Mouse (Mus musculus) cerebellum, postnatal 14 days (tissue): ENCODE measurements around the gene Tgif2.
"Not testable (repeated sequence)": the region's sequence is repeated elsewhere in the genome, so short reads cannot be mapped to it uniquely, and the experiment has no call there.

Experiments
- DNase-seq, 2 experiments: peaks; one replicate each; pipeline ENCODE4 v3.0.0; 2021; ENCODE audit warnings: mixed read lengths in 2 of 2

Tgif2 gene

GRCm38 (mm10) chr2:156839319-156840191 lies at the start of gene Tgif2:
Gene Tgif2, plus strand, starts transcription at chr2:156840007.
- DNase-seq = peak; percentile 27 to 46

- peak in 1 of 2 experiments; percentile 24 for DNase-seq
Observed at GRCm38 (mm10) chr2:156798516-156798915, 41.3 kb upstream of the Tgif2 start.

GRCm38 (mm10) chr2:156801045-156801444 lies 38.8 kb upstream of the Tgif2 start:
- DNase-seq = peak in 1 of 2 experiments; percentile 26

- DNase-seq = not testable (repeated sequence)
Observed at GRCm38 (mm10) chr2:156802116-156802515, 37.7 kb upstream of the Tgif2 start.

GRCm38 (mm10) chr2:156803698-156804372 lies 36.0 kb upstream of the Tgif2 start:
- DNase-seq = no peak

- no peak for DNase-seq
Observed at GRCm38 (mm10) chr2:156804589-156804988, 35.2 kb upstream of the Tgif2 start.

GRCm38 (mm10) chr2:156806886-156807285 lies 32.9 kb upstream of the Tgif2 start:
- DNase-seq = no peak

- peak; percentile 83 to 86 for DNase-seq
Observed at GRCm38 (mm10) chr2:156809579-156809978, 30.2 kb upstream of the Tgif2 start.

GRCm38 (mm10) chr2:156810716-156811115 lies 29.1 kb upstream of the Tgif2 start:
- no peak for DNase-seq

GRCm38 (mm10) chr2:156811556-156811955 lies 28.3 kb upstream of the Tgif2 start:
- no peak for DNase-seq

- no peak for DNase-seq
Observed at GRCm38 (mm10) chr2:156814344-156814801, 25.4 kb upstream of the Tgif2 start.

GRCm38 (mm10) chr2:156814893-156815292 lies 24.9 kb upstream of the Tgif2 start:
- DNase-seq = no peak

- no peak for DNase-seq
Observed at GRCm38 (mm10) chr2:156815412-156815811, 24.4 kb upstream of the Tgif2 start.

GRCm38 (mm10) chr2:156816116-156816515 lies 23.7 kb upstream of the Tgif2 start:
- no peak for DNase-seq

GRCm38 (mm10) chr2:156825128-156825527 lies 14.7 kb upstream of the Tgif2 start:
- not testable (repeated sequence) for DNase-seq

- DNase-seq = peak; percentile 30 to 38
Observed at GRCm38 (mm10) chr2:156834336-156834735, 5.5 kb upstream of the Tgif2 start.

- no peak for DNase-seq
Observed at GRCm38 (mm10) chr2:156838839-156839238, 968 bp upstream of the Tgif2 start.

- peak; percentile 30 to 32 for DNase-seq
Observed at GRCm38 (mm10) chr2:156840301-156841027, 657 bp downstream of the Tgif2 start.

- peak in 1 of 2 experiments; percentile 18 for DNase-seq
Observed at GRCm38 (mm10) chr2:156841028-156841840, 1.4 kb downstream of the Tgif2 start.

GRCm38 (mm10) chr2:156841841-156842706 lies 2.3 kb downstream of the Tgif2 start:
- DNase-seq = peak; percentile 79 to 86

GRCm38 (mm10) chr2:156842711-156843110 lies 2.9 kb downstream of the Tgif2 start:
- no peak for DNase-seq
